Mouse (Mus musculus) small intestine, adult 2 months (tissue): ENCODE measurements at regions not wholly inside any gene's neighbourhood (a gene's known extent, or its start where the extent isn't known, plus 50 kb on each side); places are given as distances from the start of the nearest gene placed in this dataset.

Source experiments
- CTCF ChIP-seq: fragments of 200-500 bp; IDR thresholded peaks from 2 replicates; pipeline ENCODE4 v1.5.1; 2012; ENCODE audit warnings: low read depth, mild to moderate bottlenecking, control low read depth, inconsistent platforms, low read length, moderate library complexity, mixed read lengths; ENCODE audit not compliant: insufficient replicate concordance, insufficient read length; ENCODE audit errors: extremely low read depth
- POLR2A ChIP-seq: fragments of 200-500 bp; IDR thresholded peaks from 2 replicates; pipeline ENCODE4 v1.6.1; 2012; ENCODE audit warnings: low read depth, mild to moderate bottlenecking, control low read depth, inconsistent platforms, low read length, moderate library complexity

- TF ChIP-seq POLR2A, result no peak
- TF ChIP-seq CTCF, result no peak
These were observed 100.5 kb upstream of the Mdm1 start for GRCm38 (mm10) chr10:118041068-118041467.
